Mouse (Mus musculus): ENCODE results near the gene Il27.

- TF ChIP-seq CTCF (IDR thresholded peaks at IDR 0.05; ENCODE audit: extremely low read depth, insufficient read depth, low read length) = no peak
- no peak for TF ChIP-seq POLR2A (IDR thresholded peaks at IDR 0.05; ENCODE audit: extremely low read depth, insufficient read depth, low read length)
Measured at GRCm38 (mm10) chr7:126629915-126630314, 35.2 kb upstream of the Il27 start.
